Comparison of ENCODE assay signal across 8 mouse cellular contexts in the genomic region with DNA sequence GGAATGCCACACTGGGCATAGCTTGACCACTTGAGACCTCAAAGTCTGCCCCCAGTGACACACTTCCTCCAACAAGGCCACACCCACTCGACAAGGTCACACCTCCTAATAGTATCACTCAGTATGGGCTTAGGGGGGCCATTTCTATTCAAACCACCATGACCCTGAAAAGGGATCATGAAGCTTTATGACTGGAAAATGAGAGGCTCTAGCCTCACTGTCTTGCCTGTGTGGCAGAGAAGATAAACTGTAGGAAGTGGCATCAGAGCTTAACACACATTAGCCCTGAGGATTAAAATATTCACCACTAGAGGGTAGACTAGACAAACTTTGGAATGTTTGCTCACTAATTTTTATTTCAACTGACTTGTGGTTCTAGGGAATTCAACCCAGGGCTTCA. TPM values are rescaled to one million over a fixed set of nuclear protein-coding genes. Genes with fewer than 3 reads are reported as not detected.
DNase-seq lines count a peak whose midpoint lies in the region; ATAC-seq and TF ChIP-seq lines count a peak whose summit lies in the region.
"Had no signal": no experiment of that assay in that cellular context is flagged by ENCODE, and none has a peak within 500 bp of the region (broad histone marks: within the 10 kb centered on the region; RNA-seq: fewer than 3 reads in every experiment).

No protein-coding gene starts in this region.

- no peaks in the 10 kb centered on the region for H3K9me3 ChIP-seq in liver, postnatal 0 days (ENCODE audit: low read length)
- no peaks in the 10 kb centered on the region for H3K9me3 ChIP-seq in liver, embryonic 11.5 days (ENCODE audit: control insufficient read depth, low read length)
- no peaks in the 10 kb centered on the region for H3K9me3 ChIP-seq in neural tube, embryonic 14.5 days (ENCODE audit: control insufficient read depth, low read length)

- H3K4me2 ChIP-seq in liver, postnatal 0 days (ENCODE audit: low read depth, low read length), result no peak overlapping the region
- no peak overlapping the region for H3K4me2 ChIP-seq in liver, embryonic 11.5 days
- no peak overlapping the region for H3K4me2 ChIP-seq in neural tube, embryonic 14.5 days (ENCODE audit: low read depth, low read length)

- TF ChIP-seq CTCF in liver, postnatal 0 days (IDR thresholded peaks at IDR 0.05; ENCODE audit: low read depth), result peak; percentile 55
- peak; percentile 25; the same call in 1 of the 2 replicates for TF ChIP-seq CTCF in brain, embryonic 14.5 days (IDR thresholded peaks at IDR 0.05; ENCODE audit: borderline replicate concordance, extremely low read depth, insufficient read depth, insufficient read length)

- no peaks in the 10 kb centered on the region for H3K27me3 ChIP-seq in liver, postnatal 0 days (ENCODE audit: insufficient read depth, low read length)
- H3K27me3 ChIP-seq in liver, embryonic 11.5 days (replicated peaks; ENCODE audit: control insufficient read depth, insufficient read depth, low read length), result no peaks in the 10 kb centered on the region
- H3K27me3 ChIP-seq in neural tube, embryonic 14.5 days (ENCODE audit: control insufficient read depth, insufficient read depth, low read length), result no peaks in the 10 kb centered on the region

- no peak for DNase-seq in liver, postnatal 0 days
- no peak for DNase-seq in liver, embryonic 11.5 days (ENCODE audit: low spot score)
- peak; percentile 68 for DNase-seq in brain, embryonic 14.5 days (ENCODE audit: low read depth)
- DNase-seq in gastrocnemius, postnatal 25 days, result no peak
- DNase-seq in heart, adult 8-10 months (ENCODE audit: low spot score), result no peak
- DNase-seq: layer of hippocampus, postnatal 36 days had no signal

- no peak for TF ChIP-seq EP300 in liver, postnatal 0 days (IDR thresholded peaks at IDR 0.05; ENCODE audit: low read depth)

- no peak overlapping the region for H3K4me3 ChIP-seq in liver, postnatal 0 days (ENCODE audit: low read depth, low read length)
- H3K4me3 ChIP-seq in liver, embryonic 11.5 days (ENCODE audit: low read depth, low read length), result no peak overlapping the region
- H3K4me3 ChIP-seq in neural tube, embryonic 14.5 days (ENCODE audit: low read depth, low read length), result no peak overlapping the region

- no peaks in the 10 kb centered on the region for H3K4me1 ChIP-seq in liver, postnatal 0 days (ENCODE audit: insufficient read depth)
- no peaks in the 10 kb centered on the region for H3K4me1 ChIP-seq in liver, embryonic 11.5 days (replicated peaks; ENCODE audit: control insufficient read depth, insufficient read depth, low read length)
- H3K4me1 ChIP-seq in neural tube, embryonic 14.5 days (ENCODE audit: control insufficient read depth, insufficient read depth, low read length), result no peaks in the 10 kb centered on the region

- ATAC-seq in liver, postnatal 0 days, result no peak
- no peak for ATAC-seq in liver, embryonic 11.5 days (replicated peaks; ENCODE audit: low FRiP score)
- ATAC-seq in granulocyte monocyte progenitor cell, adult 5-6 weeks (replicated peaks; ENCODE audit: poor library complexity, severe bottlenecking), result peak; percentile 33; the same call in 1 of the 2 replicates
- ATAC-seq in neural tube, embryonic 14.5 days (ENCODE audit: low read depth), result peak; percentile 70; the same call in 1 of the 2 replicates

- WGBS in liver, postnatal 0 days (ENCODE audit: insufficient replicate concordance), result 58% methylated on average over 1 of the region's 1 CpGs
- WGBS in liver, embryonic 11.5 days, result 70% methylated on average over 1 of the region's 1 CpGs
- WGBS in neural tube, embryonic 14.5 days, result 78% methylated on average over 1 of the region's 1 CpGs

- no peak overlapping the region for H3K27ac ChIP-seq in liver, postnatal 0 days (ENCODE audit: low read depth)
- no peak overlapping the region for H3K27ac ChIP-seq in liver, embryonic 11.5 days (ENCODE audit: low read depth, low read length)
- H3K27ac ChIP-seq in neural tube, embryonic 14.5 days (ENCODE audit: low read depth, low read length), result no peak overlapping the region

- no peak overlapping the region for H3K9ac ChIP-seq in liver, postnatal 0 days (replicated peaks)
- no peak overlapping the region for H3K9ac ChIP-seq in liver, embryonic 11.5 days (ENCODE audit: low read depth, low read length)
- H3K9ac ChIP-seq in neural tube, embryonic 14.5 days (replicated peaks; ENCODE audit: low read depth, low read length), result no peak overlapping the region

- H3K36me3 ChIP-seq in liver, postnatal 0 days (replicated peaks; ENCODE audit: insufficient read depth, low read length), result no peaks in the 10 kb centered on the region
- H3K36me3 ChIP-seq in liver, embryonic 11.5 days (ENCODE audit: control insufficient read depth, insufficient read depth, low read length), result no peaks in the 10 kb centered on the region
- H3K36me3 ChIP-seq in neural tube, embryonic 14.5 days (ENCODE audit: control insufficient read depth, insufficient read depth, low read length), result no peaks in the 10 kb centered on the region

- TF ChIP-seq POLR2A in brain, embryonic 14.5 days (IDR thresholded peaks at IDR 0.05; ENCODE audit: borderline replicate concordance, extremely low read depth, insufficient read depth, insufficient read length, poor library complexity, severe bottlenecking), result no peak

RNA-seq across cellular contexts. Expression of gene Cep295, which starts 8.3 kb away (rescaled TPM):
- polyA plus RNA-seq in liver, postnatal 0 days (2015; fragmentation: Nextera tagmentation; extraction: Ambion mirVana), result 4.5 and 4.8 TPM in 2 replicates
- 23.5 and 24.5 TPM in 2 replicates for polyA plus RNA-seq in liver, embryonic 11.5 days (2014; fragmentation: Nextera tagmentation; extraction: Ambion mirVana)
- polyA plus RNA-seq in brain, embryonic 14.5 days (2012; rRNA removed), result 24.1 and 27.9 TPM in 2 replicates
- 53.5 and 72.4 TPM in 2 replicates for total RNA-seq in granulocyte monocyte progenitor cell, adult 5-6 weeks (2014; fragmentation: Nextera tagmentation)
- 64.2 and 66.3 TPM in 2 replicates for total RNA-seq in granulocyte monocyte progenitor cell, adult 5-6 weeks (2017)
- 19.6 and 19.7 TPM in 2 replicates for polyA plus RNA-seq in neural tube, embryonic 14.5 days (2014; fragmentation: Nextera tagmentation; extraction: Ambion mirVana)
- 1 to 10 TPM; 5.9 to 6.1 TPM for total RNA-seq in gastrocnemius, postnatal 25 days (2021)
- 1 to 10 TPM; 4.3 to 5.5 (median 5.3) TPM for total RNA-seq in heart, adult 8-10 months (2022)

RNA-seq across cellular contexts. Expression of gene 4931406C07Rik, which starts 59.6 kb away (rescaled TPM):
- polyA plus RNA-seq in liver, postnatal 0 days (2015; fragmentation: Nextera tagmentation; extraction: Ambion mirVana), result 26.4 and 27.6 TPM in 2 replicates
- 4.2 and 4.5 TPM in 2 replicates for polyA plus RNA-seq in liver, embryonic 11.5 days (2014; fragmentation: Nextera tagmentation; extraction: Ambion mirVana)
- 19.3 and 22.8 TPM in 2 replicates for polyA plus RNA-seq in brain, embryonic 14.5 days (2012; rRNA removed)
- total RNA-seq in granulocyte monocyte progenitor cell, adult 5-6 weeks (2014; fragmentation: Nextera tagmentation), result 16.6 and 21.7 TPM in 2 replicates
- 8.1 and 9.4 TPM in 2 replicates for total RNA-seq in granulocyte monocyte progenitor cell, adult 5-6 weeks (2017)
- polyA plus RNA-seq in neural tube, embryonic 14.5 days (2014; fragmentation: Nextera tagmentation; extraction: Ambion mirVana), result 13.4 and 13.6 TPM in 2 replicates
- total RNA-seq in gastrocnemius, postnatal 25 days (2021), result 1 to 10 TPM; 2.5 to 7.3 TPM
- total RNA-seq in heart, adult 8-10 months (2022), result 1 to 10 TPM; 5.0 to 7.2 (median 5.7) TPM

RNA-seq across cellular contexts. Expression of gene Taf1d, which starts 59.8 kb away (rescaled TPM):
- 30.5 and 31.1 TPM in 2 replicates for polyA plus RNA-seq in liver, postnatal 0 days (2015; fragmentation: Nextera tagmentation; extraction: Ambion mirVana)
- polyA plus RNA-seq in liver, embryonic 11.5 days (2014; fragmentation: Nextera tagmentation; extraction: Ambion mirVana), result 95.1 and 110 TPM in 2 replicates
- polyA plus RNA-seq in brain, embryonic 14.5 days (2012; rRNA removed), result 52.9 and 59.4 TPM in 2 replicates
- 437 and 439 TPM in 2 replicates for total RNA-seq in granulocyte monocyte progenitor cell, adult 5-6 weeks (2014; fragmentation: Nextera tagmentation)
- 1,390 and 1,596 TPM in 2 replicates for total RNA-seq in granulocyte monocyte progenitor cell, adult 5-6 weeks (2017)
- 48.1 and 49.2 TPM in 2 replicates for polyA plus RNA-seq in neural tube, embryonic 14.5 days (2014; fragmentation: Nextera tagmentation; extraction: Ambion mirVana)
- 10 to 100 TPM; 65.4 to 80.6 TPM for total RNA-seq in gastrocnemius, postnatal 25 days (2021)
- 10 to 100 TPM; 20.3 to 33.5 (median 26.0) TPM for total RNA-seq in heart, adult 8-10 months (2022)

Comparison
In these comparisons a context has a peak if more than half of its experiments do, and no peak if none do; other contexts are left out.
1. ATAC-seq: peak in granulocyte monocyte progenitor cell, adult 5-6 weeks (single experiment) and neural tube, embryonic 14.5 days (single experiment); none in liver, postnatal 0 days (single experiment) and liver, embryonic 11.5 days (single experiment).